Mouse (Mus musculus) macrophage (primary cell): ENCODE measurements around the gene Casq1. TPM values are rescaled to one million over a fixed set of nuclear protein-coding genes. Genes with fewer than 3 reads are reported as not detected.

ENCODE experiments used
- H3K27ac ChIP-seq: fragments of 350-480 bp; formaldehyde crosslinking; 2 replicates; pipeline ENCODE4 v1.9.0; 2021
- H3K36me3 ChIP-seq: fragments of 350-480 bp; formaldehyde crosslinking; 2 replicates; pipeline ENCODE4 v1.9.0; 2021; ENCODE audit errors: inconsistent target
- H3K4me3 ChIP-seq: fragments of 350-480 bp; formaldehyde crosslinking; 2 replicates; pipeline ENCODE4 v1.9.0; 2021; ENCODE audit errors: inconsistent target
- H3K79me2 ChIP-seq: fragments of 350-480 bp; formaldehyde crosslinking; 2 replicates; pipeline ENCODE4 v1.9.0; 2021; ENCODE audit errors: inconsistent target
- WGBS: methylation state at CpG from one replicate; pipeline ENCODE4 v1.1.7; 2026; ENCODE audit warnings: inconsistent platforms; ENCODE audit not compliant: missing documents; 5-methylcytosine and 5-hydroxymethylcytosine counted together
- polyA plus RNA-seq: library from polyadenylated mRNA; stranded (reverse); fragments of 250-400 nt; gene quantifications from 3 replicates; pipeline ENCODE4 v1.2.4, GENCODE M21; 2018; ENCODE audit warnings: inconsistent platforms

The Casq1 gene
- polyA plus RNA-seq, 1 experiment from 2014 or later: not detected

- Histone ChIP-seq H3K79me2 (peaks cover 65% of the 10 kb centered on the region), H3K27ac (no peak overlapping the region), H3K4me3 (no peak overlapping the region), H3K36me3 (peaks cover 55% of the 10 kb centered on the region)
- 91% methylated on average over 14 of the region's 14 CpGs for WGBS
Observed at GRCm38 (mm10) chr1:172201967-172202880, 17.4 kb downstream of the Casq1 start.

- Histone ChIP-seq H3K4me3 (no peak overlapping the region), H3K27ac (no peak overlapping the region), H3K36me3 (peaks cover 67% of the 10 kb centered on the region), H3K79me2 (peaks cover 60% of the 10 kb centered on the region)
- WGBS: 100% methylated on average over 6 of the region's 7 CpGs
Observed at GRCm38 (mm10) chr1:172200871-172201447, 18.7 kb downstream of the Casq1 start.

- H3K36me3 ChIP-seq: peaks cover 73% of the 10 kb centered on the region
Observed at GRCm38 (mm10) chr1:172200161-172200560, 19.5 kb downstream of the Casq1 start.

GRCm38 (mm10) chr1:172198996-172199395 lies 20.7 kb downstream of the Casq1 start:
- Histone ChIP-seq H3K79me2 (peaks cover 40% of the 10 kb centered on the region), H3K4me3 (no peak overlapping the region), H3K36me3 (peaks cover 85% of the 10 kb centered on the region), H3K27ac (no peak overlapping the region)
- 97% methylated on average over 4 of the region's 4 CpGs for WGBS

More at GRCm38 (mm10) chr1:172200161-172200560, 19.5 kb downstream of the Casq1 start:
- no peak overlapping the region for H3K4me3 ChIP-seq
- 88% methylated on average over 5 of the region's 5 CpGs for WGBS
- H3K79me2 ChIP-seq: peaks cover 52% of the 10 kb centered on the region
- H3K27ac ChIP-seq: no peak overlapping the region

- peaks cover 33% of the 10 kb centered on the region for H3K79me2 ChIP-seq
- 94% methylated on average over 8 of the region's 8 CpGs for WGBS
- peaks cover 88% of the 10 kb centered on the region for H3K36me3 ChIP-seq
- no peak overlapping the region for H3K27ac ChIP-seq
- no peak overlapping the region for H3K4me3 ChIP-seq
Observed at GRCm38 (mm10) chr1:172198316-172198715, 21.4 kb downstream of the Casq1 start.

GRCm38 (mm10) chr1:172197851-172198250 lies 21.8 kb downstream of the Casq1 start:
- peaks cover 28% of the 10 kb centered on the region for H3K79me2 ChIP-seq
- H3K4me3 ChIP-seq: no peak overlapping the region
- no peak overlapping the region for H3K27ac ChIP-seq
- WGBS: 89% methylated on average over 5 of the region's 5 CpGs
- H3K36me3 ChIP-seq: peaks cover 86% of the 10 kb centered on the region

- Histone ChIP-seq H3K4me3 (no peak overlapping the region), H3K36me3 (peaks cover 81% of the 10 kb centered on the region), H3K79me2 (peaks cover 21% of the 10 kb centered on the region), H3K27ac (no peak overlapping the region)
- 61% methylated on average over 3 of the region's 3 CpGs for WGBS
Observed at GRCm38 (mm10) chr1:172197146-172197545, 22.5 kb downstream of the Casq1 start.

GRCm38 (mm10) chr1:172194435-172194834 lies 25.2 kb downstream of the Casq1 start:
- peaks cover 70% of the 10 kb centered on the region for H3K36me3 ChIP-seq
- no peak overlapping the region for H3K4me3 ChIP-seq
- WGBS: 95% methylated on average over 8 of the region's 8 CpGs
- H3K79me2 ChIP-seq: no peaks in the 10 kb centered on the region
- no peak overlapping the region for H3K27ac ChIP-seq

GRCm38 (mm10) chr1:172192217-172192616 lies 27.5 kb downstream of the Casq1 start:
- H3K4me3 ChIP-seq: no peak overlapping the region
- no peaks in the 10 kb centered on the region for H3K79me2 ChIP-seq
- peaks cover 53% of the 10 kb centered on the region for H3K36me3 ChIP-seq
- whole genome bisulfite sequencing: 96% methylated on average over 3 of the region's 3 CpGs
- no peak overlapping the region for H3K27ac ChIP-seq

GRCm38 (mm10) chr1:172191578-172191977 lies 28.1 kb downstream of the Casq1 start:
- 85% methylated on average over 2 of the region's 2 CpGs for WGBS
- Histone ChIP-seq H3K79me2 (no peaks in the 10 kb centered on the region), H3K27ac (no peak overlapping the region), H3K4me3 (no peak overlapping the region), H3K36me3 (peaks cover 53% of the 10 kb centered on the region)

- Histone ChIP-seq H3K4me3 (no peak overlapping the region), H3K79me2 (no peaks in the 10 kb centered on the region), H3K36me3 (peaks cover 30% of the 10 kb centered on the region), H3K27ac (peak overlapping the region; percentile 43; the same call in 1 of the 2 replicates)
- 90% methylated on average over 4 of the region's 4 CpGs for WGBS
Observed at GRCm38 (mm10) chr1:172188891-172189290, 30.8 kb downstream of the Casq1 start.

- H3K79me2 ChIP-seq: no peaks in the 10 kb centered on the region
- no peak overlapping the region for H3K27ac ChIP-seq
- 95% methylated on average over 10 of the region's 10 CpGs for WGBS
- no peak overlapping the region for H3K4me3 ChIP-seq
- peaks cover 30% of the 10 kb centered on the region for H3K36me3 ChIP-seq
Observed at GRCm38 (mm10) chr1:172186401-172187289, 33.0 kb downstream of the Casq1 start.

- no peaks in the 10 kb centered on the region for H3K79me2 ChIP-seq
- H3K27ac ChIP-seq: no peak overlapping the region
- no peak overlapping the region for H3K4me3 ChIP-seq
- peaks cover 39% of the 10 kb centered on the region for H3K36me3 ChIP-seq
Observed at GRCm38 (mm10) chr1:172183915-172184314, 35.8 kb downstream of the Casq1 start.

GRCm38 (mm10) chr1:172183056-172183455 lies 36.6 kb downstream of the Casq1 start:
- 92% methylated on average over 2 of the region's 6 CpGs for WGBS
- H3K27ac ChIP-seq: no peak overlapping the region
- no peak overlapping the region for H3K4me3 ChIP-seq
- peaks cover 45% of the 10 kb centered on the region for H3K36me3 ChIP-seq
- no peaks in the 10 kb centered on the region for H3K79me2 ChIP-seq
